Mouse (Mus musculus): ENCODE results near the gene Cks1brt.
"Not testable (repeated sequence)": the region's sequence is repeated elsewhere in the genome, so short reads cannot be mapped to it uniquely, and the experiment has no call there.

The Cks1brt gene

GRCm38 (mm10) chr8:85151624-85152023 lies at the start of gene Cks1brt:
Gene Cks1brt, plus strand, starts transcription at chr8:85151924.
- DNase-seq = no peak

- no peak for DNase-seq
Measured at GRCm38 (mm10) chr8:85113241-85113640, 38.5 kb upstream of the Cks1brt start.

- DNase-seq = no peak
Measured at GRCm38 (mm10) chr8:85115501-85115900, 36.2 kb upstream of the Cks1brt start.

- DNase-seq = no peak
Measured at GRCm38 (mm10) chr8:85116984-85117383, 34.7 kb upstream of the Cks1brt start.

- DNase-seq = peak; percentile 83 to 86
Measured at GRCm38 (mm10) chr8:85119052-85119981, 32.4 kb upstream of the Cks1brt start.

GRCm38 (mm10) chr8:85120251-85120650 lies 31.5 kb upstream of the Cks1brt start:
- DNase-seq = not testable (repeated sequence)

- no peak for DNase-seq
Measured at GRCm38 (mm10) chr8:85122995-85123394, 28.7 kb upstream of the Cks1brt start, which contains the start of gene Zfp791. Gene Zfp791, minus strand, starts transcription at chr8:85123095.

- no peak for DNase-seq
Measured at GRCm38 (mm10) chr8:85123691-85124090, 28.0 kb upstream of the Cks1brt start.

- DNase-seq = no peak
Measured at GRCm38 (mm10) chr8:85132335-85132734, 19.4 kb upstream of the Cks1brt start.

GRCm38 (mm10) chr8:85135690-85136089 lies 16.0 kb upstream of the Cks1brt start:
- not testable (repeated sequence) for DNase-seq

GRCm38 (mm10) chr8:85142516-85142915 lies 9.2 kb upstream of the Cks1brt start:
- peak in 1 of 2 experiments; percentile 19 for DNase-seq

GRCm38 (mm10) chr8:85171291-85171690 lies 19.6 kb downstream of the Cks1brt start:
- DNase-seq = peak; percentile 44 to 60

GRCm38 (mm10) chr8:85175892-85176291 lies 24.2 kb downstream of the Cks1brt start:
- no peak for DNase-seq

- DNase-seq = no peak
Measured at GRCm38 (mm10) chr8:85192346-85192745, 40.6 kb downstream of the Cks1brt start.

- no peak for DNase-seq
Measured at GRCm38 (mm10) chr8:85220220-85220619, 68.5 kb downstream of the Cks1brt start.

GRCm38 (mm10) chr8:85220992-85221391 lies 69.3 kb downstream of the Cks1brt start:
- DNase-seq = peak; percentile 36 to 76
